In genomic region chr6:100416046-100416445, GRCm38 (mm10) we compare ENCODE assay signal across 17 mouse cellular contexts.
A peak's percentile ranks its signal among the peaks of the same experiment; 100 is the strongest.
DNase-seq lines count a peak whose midpoint lies in the region; ATAC-seq and TF ChIP-seq lines count a peak whose summit lies in the region.
"Had no signal": no experiment of that assay in that cellular context is flagged by ENCODE, and none has a peak within 500 bp of the region (broad histone marks: within the 10 kb centered on the region; RNA-seq: fewer than 3 reads in every experiment).

No protein-coding gene starts in this region.

- no peak overlapping the region for H3K9ac ChIP-seq in heart, embryonic 16.5 days (ENCODE audit: low read length)
- H3K9ac ChIP-seq in heart, adult 2 months (ENCODE audit: low read depth, low read length): no peak overlapping the region
- no peak overlapping the region for H3K9ac ChIP-seq in lung, embryonic 15.5 days
- no peak overlapping the region for H3K9ac ChIP-seq in liver, embryonic 14.5 days (replicated peaks)
- H3K9ac ChIP-seq: hindbrain, embryonic 14.5 days had no signal

- no peaks in the 10 kb centered on the region for H3K36me3 ChIP-seq in heart, embryonic 16.5 days (ENCODE audit: control insufficient read depth, insufficient read depth)
- no peaks in the 10 kb centered on the region for H3K36me3 ChIP-seq in heart, adult 2 months (ENCODE audit: control insufficient read depth, insufficient read depth, low read length)
- no peaks in the 10 kb centered on the region for H3K36me3 ChIP-seq in lung, embryonic 15.5 days
- H3K36me3 ChIP-seq in liver, embryonic 14.5 days (replicated peaks; ENCODE audit: control insufficient read depth, insufficient read depth, low read depth): no peaks in the 10 kb centered on the region
- H3K36me3 ChIP-seq: G1E; heart, embryonic 13.5 days had no signal

- H3K4me2 ChIP-seq in heart, embryonic 16.5 days (ENCODE audit: low read depth, low read length): no peak overlapping the region
- no peak overlapping the region for H3K4me2 ChIP-seq in lung, embryonic 15.5 days
- no peak overlapping the region for H3K4me2 ChIP-seq in liver, embryonic 14.5 days (ENCODE audit: low read depth)
- H3K4me2 ChIP-seq: heart, embryonic 13.5 days; hindbrain, embryonic 14.5 days had no signal

- TF ChIP-seq POLR2A in heart, adult 2 months (IDR thresholded peaks at IDR 0.05; ENCODE audit: insufficient read depth, low read depth, low read length): no peak

- TF ChIP-seq EP300 in heart, adult 2 months (IDR thresholded peaks at IDR 0.05; ENCODE audit: insufficient read depth, low read depth, low read length): no peak
- no peak for TF ChIP-seq EP300 in liver, embryonic 14.5 days (IDR thresholded peaks at IDR 0.05; ENCODE audit: low read depth)

- no peak for TF ChIP-seq CTCF in heart, adult 2 months (IDR thresholded peaks at IDR 0.05)
- TF ChIP-seq CTCF in liver, embryonic 14.5 days (IDR thresholded peaks at IDR 0.05; ENCODE audit: low read depth): 0 out of 2 replicates have a peak, but pooled peaks have one; percentile 2

- H3K4me3 ChIP-seq in heart, embryonic 16.5 days (ENCODE audit: low read length): no peak overlapping the region
- H3K4me3 ChIP-seq in heart, adult 2 months: no peak overlapping the region
- no peak overlapping the region for H3K4me3 ChIP-seq in lung, embryonic 15.5 days
- no peak overlapping the region for H3K4me3 ChIP-seq in liver, embryonic 14.5 days (ENCODE audit: insufficient read depth in 1 of 2, low read depth in 2 of 2, low read length in 2 of 2)
- H3K4me3 ChIP-seq: heart, embryonic 13.5 days; myocyte had no signal

- H3K4me1 ChIP-seq in heart, embryonic 16.5 days (ENCODE audit: control insufficient read depth, insufficient read depth, low read length): peaks cover 2% of the 10 kb centered on the region; the same call in 1 of the 2 replicates
- H3K4me1 ChIP-seq in heart, adult 2 months (ENCODE audit: control insufficient read depth, insufficient read depth, low read length): peaks cover 4% of the 10 kb centered on the region
- H3K4me1 ChIP-seq in lung, embryonic 15.5 days: peaks cover 9% of the 10 kb centered on the region; the same call in 1 of the 2 replicates
- H3K4me1 ChIP-seq in liver, embryonic 14.5 days (replicated peaks; ENCODE audit: control insufficient read depth in 2 of 2, insufficient read depth in 2 of 2, low read length in 1 of 2): peaks cover 0 to 5% of the 10 kb centered on the region in 2 experiments; a peak in 2 of 4 replicates

- ATAC-seq in heart, embryonic 16.5 days (replicated peaks; ENCODE audit: extremely low read depth, insufficient read depth, low FRiP score): no peak
- no peak for ATAC-seq in lung, embryonic 15.5 days (ENCODE audit: borderline replicate concordance, extremely low read depth, low FRiP score, low TSS enrichment)
- no peak for ATAC-seq in liver, embryonic 14.5 days (ENCODE audit: insufficient read depth)
- ATAC-seq in monocyte, adult 5-6 weeks (replicated peaks; ENCODE audit: insufficient number of reproducible peaks, low FRiP score, low TSS enrichment, poor library complexity, severe bottlenecking): peak; percentile 87
- ATAC-seq: forebrain, embryonic 14.5 days had no signal

- WGBS in heart, embryonic 16.5 days: 67% methylated on average over 8 of the region's 8 CpGs
- WGBS in heart, adult 2 months: 53% methylated on average over 8 of the region's 8 CpGs
- WGBS in lung, embryonic 15.5 days: 53% methylated on average over 8 of the region's 8 CpGs
- 26% methylated on average over 8 of the region's 8 CpGs for WGBS in liver, embryonic 14.5 days (ENCODE audit: insufficient replicate concordance)

- H3K9me3 ChIP-seq in heart, embryonic 16.5 days (replicated peaks; ENCODE audit: control insufficient read depth, low read length): no peaks in the 10 kb centered on the region
- H3K9me3 ChIP-seq in lung, embryonic 15.5 days: no peaks in the 10 kb centered on the region
- no peaks in the 10 kb centered on the region for H3K9me3 ChIP-seq in liver, embryonic 14.5 days (ENCODE audit: control insufficient read depth, low read length)
- H3K9me3 ChIP-seq: heart, embryonic 13.5 days had no signal

- DNase-seq in heart, adult 2 months: no peak
- no peak for DNase-seq in lung, postnatal 14 days
- no peak for DNase-seq in liver, embryonic 14.5 days (ENCODE audit: low read depth in 3 of 3, low spot score in 3 of 3)
- no peak for DNase-seq in urinary bladder, adult 18-20 months (ENCODE audit: low spot score in 2 of 2)
- DNase-seq in embryo, embryonic 10 days (ENCODE audit: low spot score): no peak
- DNase-seq: adrenal gland, postnatal 10 days; cerebellum, postnatal 36 days; left cerebral cortex, postnatal 4 days; thymus, adult 18-20 months had no signal

- intact Hi-C loops in heart, adult 2 months (cut with DNase I): no loop called here

- peaks cover 2% of the 10 kb centered on the region for H3K27me3 ChIP-seq in heart, embryonic 16.5 days (ENCODE audit: control insufficient read depth, insufficient read depth, low read length)
- no peaks in the 10 kb centered on the region for H3K27me3 ChIP-seq in heart, adult 2 months (ENCODE audit: control insufficient read depth, insufficient read depth, low read length)
- no peaks in the 10 kb centered on the region for H3K27me3 ChIP-seq in lung, embryonic 15.5 days
- no peaks in the 10 kb centered on the region for H3K27me3 ChIP-seq in liver, embryonic 14.5 days (ENCODE audit: control insufficient read depth, insufficient read depth, low read length)

- H3K79me2 ChIP-seq in heart, adult 2 months (replicated peaks; ENCODE audit: control insufficient read depth, insufficient read depth, low read length): no peaks in the 10 kb centered on the region

- H3K27ac ChIP-seq in heart, embryonic 16.5 days (ENCODE audit: low read length): peak overlapping the region; percentile 60; the same call in 1 of the 2 replicates
- no peak overlapping the region for H3K27ac ChIP-seq in heart, adult 2 months
- peak overlapping the region; percentile 26 for H3K27ac ChIP-seq in lung, embryonic 15.5 days
- H3K27ac ChIP-seq in liver, embryonic 14.5 days: no peak overlapping the region
- H3K27ac ChIP-seq: heart, embryonic 13.5 days; hindbrain, embryonic 14.5 days had no signal

Comparison
In these comparisons a context has a peak if more than half of its experiments do, and no peak if none do; other contexts are left out.
1. H3K27ac ChIP-seq: peak in heart, embryonic 16.5 days (single experiment) and lung, embryonic 15.5 days (single experiment); none in heart, adult 2 months (single experiment) and liver, embryonic 14.5 days (single experiment).